Mouse (Mus musculus) neural tube, postnatal 0 days (tissue): ENCODE measurements around the gene Fgl2. TPM values are rescaled to one million over a fixed set of nuclear protein-coding genes. Genes with fewer than 3 reads are reported as not detected.

Source experiments
- polyA plus RNA-seq: library from polyadenylated mRNA; unstranded; fragments of >200 nt; fragmentation: Nextera tagmentation; extraction: Ambion mirVana; gene quantifications from 2 replicates; pipeline ENCODE4 v1.2.1, GENCODE M21; 2015

The Fgl2 gene
- polyA plus RNA-seq = 3.6 and 4.6 TPM in 2 replicates

DNA sequence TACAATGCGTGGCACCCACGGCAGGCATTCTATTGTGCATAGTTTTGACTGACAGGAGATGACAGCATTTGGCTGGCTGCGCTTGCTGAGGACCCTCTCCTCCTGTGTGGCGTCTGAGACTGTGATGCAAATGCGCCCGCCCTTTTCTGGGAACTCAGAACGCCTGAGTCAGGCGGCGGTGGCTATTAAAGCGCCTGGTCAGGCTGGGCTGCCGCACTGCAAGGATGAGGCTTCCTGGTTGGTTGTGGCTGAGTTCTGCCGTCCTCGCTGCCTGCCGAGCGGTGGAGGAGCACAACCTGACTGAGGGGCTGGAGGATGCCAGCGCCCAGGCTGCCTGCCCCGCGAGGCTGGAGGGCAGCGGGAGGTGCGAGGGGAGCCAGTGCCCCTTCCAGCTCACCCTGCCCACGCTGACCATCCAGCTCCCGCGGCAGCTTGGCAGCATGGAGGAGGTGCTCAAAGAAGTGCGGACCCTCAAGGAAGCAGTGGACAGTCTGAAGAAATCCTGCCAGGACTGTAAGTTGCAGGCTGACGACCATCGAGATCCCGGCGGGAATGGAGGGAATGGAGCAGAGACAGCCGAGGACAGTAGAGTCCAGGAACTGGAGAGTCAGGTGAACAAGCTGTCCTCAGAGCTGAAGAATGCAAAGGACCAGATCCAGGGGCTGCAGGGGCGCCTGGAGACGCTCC, at the start of gene Fgl2:
TSS of gene Fgl2 (plus strand) at position 150 of the 687 bp plus-strand sequence.

GRCm38 (mm10) chr5:21424614-21425602, 52.5 kb downstream of the Fgl2 start, which contains the start of the genes Ccdc146 and Fam185a:
Gene Ccdc146 (minus strand): TSS chr5:21424677.
Gene Fam185a (plus strand): TSS chr5:21424958.

Other genes with a start within 250 kb of the Fgl2 start
- gene Gsap, start 186.4 kb upstream of the Fgl2 start, polyA plus RNA-seq = 8.1 and 9.8 TPM in 2 replicates
- gene Ccdc146, start 52.0 kb downstream of the Fgl2 start, polyA plus RNA-seq = 1.0 and 1.2 TPM in 2 replicates
- 9.2 and 10.6 TPM in 2 replicates for gene Fam185a, start 52.3 kb downstream of the Fgl2 start, polyA plus RNA-seq
- 4.3 and 5.6 TPM in 2 replicates for gene Lrrc17, start 170.9 kb downstream of the Fgl2 start, polyA plus RNA-seq